Mouse (Mus musculus) heart, embryonic 16.5 days (tissue): ENCODE data around the gene Prl2c3. TPM values are rescaled to one million over a fixed set of nuclear protein-coding genes. Genes with fewer than 3 reads are reported as not detected.
"Not testable (repeated sequence)": the region's sequence is repeated elsewhere in the genome, so short reads cannot be mapped to it uniquely, and the experiment has no call there.

Experiments used
- ATAC-seq: fragments of 200-750 bp; cut with Nextera tagmentation; replicated peaks from 2 replicates; pipeline ENCODE4 v1.8.0; 2017; ENCODE audit warnings: moderate number of reproducible peaks; ENCODE audit not compliant: insufficient read depth, low FRiP score; ENCODE audit errors: extremely low read depth
- H3K27ac ChIP-seq: fragments of 300-500 bp; sonication (generic); 2 replicates; pipeline ENCODE4 v1.5.1; 2014; ENCODE audit warnings: mild to moderate bottlenecking, low read length, control low read depth, moderate library complexity
- H3K27me3 ChIP-seq: fragments of 300-500 bp; sonication (generic); 2 replicates; pipeline ENCODE4 v1.6.1; 2014; ENCODE audit warnings: low read length, mixed read lengths; ENCODE audit not compliant: control insufficient read depth, insufficient read depth
- H3K36me3 ChIP-seq: fragments of 300-500 bp; sonication (generic); 2 replicates; pipeline ENCODE4 v1.6.1; 2014; ENCODE audit not compliant: control insufficient read depth, insufficient read depth
- H3K4me1 ChIP-seq: fragments of 300-500 bp; sonication (generic); 2 replicates; pipeline ENCODE4 v1.6.1; 2014; ENCODE audit warnings: low read length, mixed read lengths; ENCODE audit not compliant: control insufficient read depth, insufficient read depth
- H3K4me2 ChIP-seq: fragments of 300-500 bp; sonication (generic); 2 replicates; pipeline ENCODE4 v1.6.1; 2014; ENCODE audit warnings: low read depth, mild to moderate bottlenecking, control low read depth, low read length
- H3K4me3 ChIP-seq: fragments of 300-500 bp; sonication (generic); 2 replicates; pipeline ENCODE4 v1.5.1; 2014; ENCODE audit warnings: mild to moderate bottlenecking, control low read depth, low read length
- H3K9ac ChIP-seq: fragments of 300-500 bp; sonication (generic); 2 replicates; pipeline ENCODE4 v1.6.1; 2014; ENCODE audit warnings: low read length, control low read depth
- H3K9me3 ChIP-seq: fragments of 300-500 bp; sonication (generic); replicated peaks from 2 replicates; pipeline ENCODE4 v1.6.1; 2016; ENCODE audit warnings: low read length; ENCODE audit not compliant: control insufficient read depth
- WGBS: fragments of 180-500 bp; shearing (Covaris S2); extraction: QIAGEN DNeasy Blood & Tissue Kit; methylation state at CpG from one replicate; pipeline ENCODE4 v1.1.7; 2014; 5-methylcytosine and 5-hydroxymethylcytosine counted together
- polyA plus RNA-seq: library from polyadenylated mRNA; unstranded; fragments of >200 nt; fragmentation: Nextera tagmentation; extraction: Ambion mirVana; gene quantifications from 2 replicates; pipeline ENCODE4 v1.2.1, GENCODE M21; 2015

Prl2c3 gene
- polyA plus RNA-seq, 1 experiment from 2014 or later, result not detected

GRCm38 (mm10) chr13:12808793-12809512, 9.1 kb upstream of the Prl2c3 start:
- 58% methylated on average over 3 of the region's 3 CpGs for WGBS
- not testable (repeated sequence) for ATAC-seq, H3K9me3 ChIP-seq, H3K4me3 ChIP-seq, H3K27ac ChIP-seq, H3K4me1 ChIP-seq, H3K36me3 ChIP-seq, H3K27me3 ChIP-seq, H3K4me2 ChIP-seq, H3K9ac ChIP-seq

GRCm38 (mm10) chr13:12806496-12806895, 6.6 kb upstream of the Prl2c3 start:
- not testable (repeated sequence) for H3K27me3 ChIP-seq, H3K27ac ChIP-seq, H3K4me3 ChIP-seq, H3K4me1 ChIP-seq, ATAC-seq, H3K9me3 ChIP-seq, H3K36me3 ChIP-seq, H3K9ac ChIP-seq, H3K4me2 ChIP-seq
- 51% methylated on average over 4 of the region's 4 CpGs for WGBS

- not testable (repeated sequence) for H3K27ac ChIP-seq
These were observed 30.3 kb downstream of the Prl2c3 start for GRCm38 (mm10) chr13:12769442-12770091.

More at GRCm38 (mm10) chr13:12769442-12770091, 30.3 kb downstream of the Prl2c3 start:
- not testable (repeated sequence) for ATAC-seq, H3K9me3 ChIP-seq, H3K4me3 ChIP-seq, H3K4me2 ChIP-seq, H3K4me1 ChIP-seq, H3K9ac ChIP-seq, H3K36me3 ChIP-seq, H3K27me3 ChIP-seq
- WGBS, result 71% methylated on average over 6 of the region's 6 CpGs

Other genes starting within 250 kb of the Prl2c3 start
- gene Ero1lb, start 234.2 kb downstream of the Prl2c3 start, polyA plus RNA-seq, result 5.8 and 6.1 TPM in 2 replicates
- gene Prl2c2, start 205.3 kb upstream of the Prl2c3 start, polyA plus RNA-seq, result 0.35 and 0.37 TPM in 2 replicates